Mouse (Mus musculus) activated CD4-positive, CD25-positive, alpha-beta regulatory T cell (primary cell): Measurements from ENCODE around the gene Rhox2a. TPM values are rescaled to one million over a fixed set of nuclear protein-coding genes. Genes with fewer than 3 reads are reported as not detected.

Source experiments
- polyA plus RNA-seq, 2 experiments: library from polyadenylated mRNA; unstranded; fragments of 100-300 nt; shearing (Covaris generic); gene quantifications; one replicate each; pipeline ENCODE4 v1.2.1; 2017

Rhox2a gene
- not detected for polyA plus RNA-seq

GRCm38 (mm10) chrX:37244676-37245075, at the start of gene Rhox2a:
Gene Rhox2a (plus strand): TSS chrX:37244976.

DNA sequence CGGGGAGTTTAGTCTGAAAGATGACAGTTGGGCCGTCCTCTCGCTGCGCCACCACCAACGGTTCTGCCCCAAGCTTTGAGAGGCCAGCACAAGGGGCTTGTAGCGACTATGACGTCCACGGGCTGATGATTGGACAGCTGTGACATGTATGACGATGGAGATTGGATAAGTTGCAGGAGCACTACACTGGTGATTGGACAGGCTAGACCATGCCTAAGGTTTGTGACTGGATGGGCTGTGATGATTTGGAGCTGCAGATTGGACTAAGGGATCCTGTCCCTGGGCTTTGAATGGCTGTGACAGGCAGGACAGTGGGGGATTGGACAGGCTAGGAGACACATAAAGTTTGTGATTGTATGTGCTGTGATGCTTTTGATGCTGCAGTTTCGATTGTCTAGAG, 33.8 kb upstream of the Rhox2a start, which contains the start of gene Gm9:
Gene Gm9, minus strand, starts transcription at position 101 of the 400 bp plus-strand sequence.

DNA sequence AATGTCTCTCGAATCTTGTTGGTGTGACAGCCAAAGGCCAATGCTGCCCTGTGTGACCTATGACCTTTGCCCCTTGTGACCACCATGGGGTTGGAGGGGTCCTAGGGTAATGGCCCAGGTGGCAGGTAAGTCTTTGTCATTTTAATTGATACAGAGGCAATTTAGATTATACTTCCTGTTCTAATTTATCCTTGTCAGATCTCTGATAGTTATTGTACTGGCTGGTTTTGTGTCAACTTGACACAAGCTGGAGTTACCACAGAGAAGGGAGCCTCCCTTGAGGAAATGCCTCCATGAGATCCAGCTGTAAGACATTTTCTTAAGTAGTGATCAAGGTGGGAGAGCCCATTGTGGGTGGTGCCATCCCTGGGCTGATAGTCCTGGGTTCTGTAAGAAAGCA, 22.6 kb upstream of the Rhox2a start, which contains the start of gene Rhox1:
Gene Rhox1, minus strand, starts transcription at position 101 of the 400 bp plus-strand sequence.

GRCm38 (mm10) chrX:37249619-37250018, 4.8 kb downstream of the Rhox2a start, which contains the start of gene Rhox3a:
Gene Rhox3a (plus strand): TSS chrX:37249919.

DNA sequence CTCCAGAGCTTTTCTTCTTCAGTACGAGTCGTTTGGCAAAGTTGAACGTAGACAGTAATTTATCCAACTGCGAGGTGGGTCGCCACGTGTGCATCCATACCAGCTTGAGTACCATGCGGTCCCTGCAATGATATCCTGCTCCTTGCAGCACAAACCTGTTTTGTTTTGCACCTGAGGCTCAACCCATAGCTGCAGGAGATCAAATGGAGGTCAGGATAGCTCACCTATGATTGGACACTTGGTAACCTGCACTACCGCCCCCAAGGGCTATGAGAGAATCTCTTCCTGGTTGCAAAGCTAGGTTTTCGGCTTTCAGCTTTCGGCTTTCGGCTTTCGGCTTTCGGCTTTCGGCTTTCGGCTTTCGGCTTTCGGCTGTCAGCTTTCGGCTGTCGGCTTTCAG, 20.3 kb downstream of the Rhox2a start, which contains the start of gene Rhox4a:
Gene Rhox4a, plus strand, starts transcription at position 301 of the 400 bp plus-strand sequence.

Other genes starting within 250 kb of the Rhox2a start
- gene Sowahd, start 196.1 kb upstream of the Rhox2a start, polyA plus RNA-seq, result not detected
- gene Rpl39, start 159.6 kb upstream of the Rhox2a start, polyA plus RNA-seq, result 100 to 1,000 TPM; 448 to 584 TPM
- gene Upf3b, start 134.7 kb upstream of the Rhox2a start, polyA plus RNA-seq, result 10 to 100 TPM; 24.7 to 30.3 TPM
- 10 to 100 TPM; 20.1 to 25.1 TPM for gene Nkap, start 118.2 kb upstream of the Rhox2a start, polyA plus RNA-seq
- under 1 TPM; 0.08 to 0.26 TPM for gene Akap14, start 76.1 kb upstream of the Rhox2a start, polyA plus RNA-seq
- 100 to 1,000 TPM; 293 to 300 TPM for gene Ndufa1, start 53.8 kb upstream of the Rhox2a start, polyA plus RNA-seq
- gene Rnf113a1, start 53.7 kb upstream of the Rhox2a start, polyA plus RNA-seq, result 10 to 100 TPM; 10.3 to 15.5 TPM
- not detected for gene Gm9, start 33.9 kb upstream of the Rhox2a start, polyA plus RNA-seq
- under 1 TPM in 1 of 2 experiments, not detected in 1; 0.33 TPM for gene Rhox1, start 22.7 kb upstream of the Rhox2a start, polyA plus RNA-seq
- gene Rhox3a, start 4.9 kb downstream of the Rhox2a start, polyA plus RNA-seq, result not detected
- not detected for gene Rhox4a, start 20.4 kb downstream of the Rhox2a start, polyA plus RNA-seq
- gene Rhox3a2, start 135.1 kb downstream of the Rhox2a start, polyA plus RNA-seq, result not detected
- under 1 TPM in 1 of 2 experiments, not detected in 1; 0.61 TPM for gene Rhox4a2, start 145.9 kb downstream of the Rhox2a start, polyA plus RNA-seq
- not detected for gene Rhox2b, start 167.1 kb downstream of the Rhox2a start, polyA plus RNA-seq
- under 1 TPM in 1 of 2 experiments, not detected in 1; 0.55 TPM for gene Rhox4b, start 187.5 kb downstream of the Rhox2a start, polyA plus RNA-seq
- not detected for gene Rhox2c, start 208.7 kb downstream of the Rhox2a start, polyA plus RNA-seq
- gene Rhox3c, start 213.6 kb downstream of the Rhox2a start, polyA plus RNA-seq, result not detected
- gene Rhox4c, start 235.4 kb downstream of the Rhox2a start, polyA plus RNA-seq, result not detected
- gene Rhox2d, start 248.5 kb downstream of the Rhox2a start, polyA plus RNA-seq, result not detected